ENCODE assay signal across 7 mouse cellular contexts in genomic region chr5:76905405-76906154, GRCm38 (mm10). TPM values are rescaled to one million over a fixed set of nuclear protein-coding genes. Genes with fewer than 3 reads are reported as not detected.
DNase-seq lines count a peak whose midpoint lies in the region; ATAC-seq lines count a peak whose summit lies in the region.

Gene Aasdh, minus strand, starts transcription at chr5:76905514.

- intact Hi-C loops in gastrocnemius, postnatal 36 days (cut with DNase I) = loop anchor here (5.0 kb wide), 2 partner anchors 47 to 62 kb away; partner anchors contain the start of genes Paics and Ppat
- intact Hi-C loops in left cerebral cortex, postnatal 25 days (cut with DNase I) = loop anchor here (1.0 to 2.0 kb wide), 2 partner anchors 46 to 69 kb away; partner anchors contain the start of genes Paics, Ppat and Srp72

- no peaks in the 10 kb centered on the region for H3K36me3 ChIP-seq in intestine, embryonic 15.5 days
- peaks cover 12% of the 10 kb centered on the region for H3K36me3 ChIP-seq in midbrain, embryonic 10.5 days

- no peaks in the 10 kb centered on the region for H3K9me3 ChIP-seq in intestine, embryonic 15.5 days
- H3K9me3 ChIP-seq in midbrain, embryonic 10.5 days (replicated peaks) = no peaks in the 10 kb centered on the region

- under 1% methylated on average over 47 of the region's 47 CpGs for WGBS in intestine, embryonic 15.5 days
- under 1% methylated on average over 47 of the region's 47 CpGs for WGBS in midbrain, embryonic 10.5 days

- peak within 1 kb of the TSS; percentile 87 for H3K9ac ChIP-seq in intestine, embryonic 15.5 days

- H3K27me3 ChIP-seq in intestine, embryonic 15.5 days (replicated peaks) = no peaks in the 10 kb centered on the region
- H3K27me3 ChIP-seq in midbrain, embryonic 10.5 days (ENCODE audit: low read depth, poor library complexity, severe bottlenecking) = no peaks in the 10 kb centered on the region

- peak within 1 kb of the TSS; percentile 73 for H3K4me3 ChIP-seq in intestine, embryonic 15.5 days (replicated peaks)
- peak within 1 kb of the TSS; percentile 67 for H3K4me3 ChIP-seq in midbrain, embryonic 10.5 days

- H3K4me2 ChIP-seq in intestine, embryonic 15.5 days (replicated peaks) = peak within 1 kb of the TSS; percentile 86

- peak; percentile 96 for DNase-seq in adrenal gland, adult 2 months
- DNase-seq in embryo, embryonic 11.5 days (ENCODE audit: low read depth, low spot score) = peak; percentile 97
- DNase-seq in gastrocnemius, postnatal 36 days = peak; percentile 93 to 96
- DNase-seq in left cerebral cortex, postnatal 25 days (ENCODE audit: low spot score in 2 of 2) = peak; percentile 93 to 96
- peak; percentile 99 for DNase-seq in midbrain, embryonic 10.5 days (ENCODE audit: low spot score)
- peak; percentile 99 for DNase-seq in right cerebral cortex, postnatal 4 days

- ATAC-seq in intestine, embryonic 15.5 days = peak; percentile 98

- peak within 1 kb of the TSS; percentile 89 for H3K27ac ChIP-seq in intestine, embryonic 15.5 days
- peak within 1 kb of the TSS; percentile 87 for H3K27ac ChIP-seq in midbrain, embryonic 10.5 days (replicated peaks)

- H3K4me1 ChIP-seq in intestine, embryonic 15.5 days (replicated peaks) = peaks cover 4% of the 10 kb centered on the region; the same call in 1 of the 2 replicates
- peaks cover 11% of the 10 kb centered on the region for H3K4me1 ChIP-seq in midbrain, embryonic 10.5 days

RNA-seq across cellular contexts. Expression of gene Aasdh, which starts in this region (rescaled TPM):
- total RNA-seq in adrenal gland, adult 2 months (2021) = 10 to 100 TPM; 15.4 to 16.2 TPM
- 4.6 and 6.1 TPM in 2 replicates for polyA plus RNA-seq in adrenal gland, adult 2 months (2012; rRNA removed)
- 10 to 100 TPM; 10.2 TPM for total RNA-seq in gastrocnemius, postnatal 36 days (2021)
- 14.2 and 18.3 TPM in 2 replicates for polyA plus RNA-seq in intestine, embryonic 15.5 days (2015; fragmentation: Nextera tagmentation; extraction: Ambion mirVana)
- 10 to 100 TPM; 21.1 to 21.4 TPM for total RNA-seq in left cerebral cortex, postnatal 25 days (2021)
- 22.3 and 24.3 TPM in 2 replicates for polyA plus RNA-seq in midbrain, embryonic 10.5 days (2016; fragmentation: Nextera tagmentation; extraction: Ambion mirVana)

Comparison
In these comparisons a context has a peak if more than half of its experiments do, and no peak if none do; other contexts are left out.
1. Peak in every context shown above with its lines: DNase-seq, ATAC-seq, H3K4me3 ChIP-seq and H3K27ac ChIP-seq.